Mouse (Mus musculus) C2C12 (cell line): ENCODE data around the gene Robo4.

ENCODE experiments used
- CEBPB ChIP-seq: IDR thresholded peaks from one replicate; pipeline ENCODE4 v1.6.1; 2011; ENCODE audit warnings: low read depth, mild to moderate bottlenecking, control low read depth, moderate library complexity
- CTCF ChIP-seq: IDR thresholded peaks from one replicate; pipeline ENCODE4 v1.5.1; 2011; ENCODE audit not compliant: control insufficient read depth, insufficient read depth, insufficient read length
- FOSL1 ChIP-seq: IDR thresholded peaks from one replicate; pipeline ENCODE4 v1.8.0; 2011; ENCODE audit warnings: mild to moderate bottlenecking, low read length; ENCODE audit not compliant: poor library complexity, insufficient read depth, severe bottlenecking
- MYOD1 ChIP-seq: IDR thresholded peaks from one replicate; pipeline ENCODE4 v1.6.1; 2011; ENCODE audit warnings: low read depth; ENCODE audit not compliant: control insufficient read depth, insufficient read length
- MYOG ChIP-seq: IDR thresholded peaks from one replicate; pipeline ENCODE4 v1.6.1; 2011; ENCODE audit not compliant: control insufficient read depth, insufficient read length; ENCODE audit errors: extremely low read depth
- USF1 ChIP-seq: IDR thresholded peaks from one replicate; pipeline ENCODE4 v1.6.1; 2011; ENCODE audit warnings: low read depth, mild to moderate bottlenecking, control low read depth, moderate library complexity

GRCm38 (mm10) chr9:37359331-37360220 lies 42.1 kb upstream of the Robo4 start:
- TF ChIP-seq CTCF (no peak), CEBPB (no peak), USF1 (no peak), MYOD1 (no peak), MYOG (no peak), FOSL1 (no peak)
